ENCODE assay signal across 15 mouse cellular contexts in genomic region chr12:107782147-107782546, GRCm38 (mm10).
"Had no signal": no experiment of that assay in that cellular context is flagged by ENCODE, and none has a peak within 500 bp of the region (broad histone marks: within the 10 kb centered on the region; RNA-seq: fewer than 3 reads in every experiment).

No protein-coding gene starts in this region.

- H3K27ac ChIP-seq: kidney, postnatal 0 days; limb, embryonic 15.5 days; liver, embryonic 12.5 days; midbrain, embryonic 13.5 days; neural tube, embryonic 12.5 days; stomach, postnatal 0 days had no signal

- H3K9ac ChIP-seq: limb, embryonic 15.5 days; liver, embryonic 12.5 days; lung, embryonic 14.5 days; midbrain, embryonic 13.5 days; neural tube, embryonic 12.5 days had no signal

- H3K4me3 ChIP-seq: limb, embryonic 15.5 days; liver, embryonic 12.5 days; midbrain, embryonic 13.5 days; myocyte; neural tube, embryonic 12.5 days had no signal

- H3K27me3 ChIP-seq: limb, embryonic 15.5 days; liver, embryonic 12.5 days; midbrain, embryonic 13.5 days; neural tube, embryonic 12.5 days had no signal

- DNase-seq: kidney, adult 9 months; kidney, postnatal 36 days; layer of hippocampus, adult 9-11 months; layer of hippocampus, postnatal 36 days; lung, embryonic 14.5 days; lung, postnatal 10 days; lung, postnatal 4 days had no signal

- ATAC-seq: intestine, postnatal 0 days; liver, embryonic 12.5 days; midbrain, embryonic 13.5 days had no signal

- H3K9me3 ChIP-seq: limb, embryonic 15.5 days; liver, embryonic 12.5 days; midbrain, embryonic 13.5 days; neural tube, embryonic 12.5 days had no signal

- H3K4me2 ChIP-seq: limb, embryonic 15.5 days; liver, embryonic 12.5 days; lung, embryonic 14.5 days; midbrain, embryonic 13.5 days; neural tube, embryonic 12.5 days had no signal

- H3K36me3 ChIP-seq: limb, embryonic 15.5 days; liver, embryonic 12.5 days; midbrain, embryonic 13.5 days; neural tube, embryonic 12.5 days had no signal

- H3K4me1 ChIP-seq: limb, embryonic 15.5 days; liver, embryonic 12.5 days; midbrain, embryonic 13.5 days; neural tube, embryonic 12.5 days had no signal
